Comparison of ENCODE assay signal across 9 mouse cellular contexts in genomic region chr3:88145952-88146351, GRCm38 (mm10). TPM values are rescaled to one million over a fixed set of nuclear protein-coding genes. Genes with fewer than 3 reads are reported as not detected.
A peak's percentile ranks its signal among the peaks of the same experiment; 100 is the strongest.
DNase-seq lines count a peak whose midpoint lies in the region; ATAC-seq and TF ChIP-seq lines count a peak whose summit lies in the region.
"Had no signal": no experiment of that assay in that cellular context is flagged by ENCODE, and none has a peak within 500 bp of the region (broad histone marks: within the 10 kb centered on the region; RNA-seq: fewer than 3 reads in every experiment).

No protein-coding gene starts in this region.

- no peak for TF ChIP-seq RAD21 in MEL (IDR thresholded peaks at IDR 0.05; ENCODE audit: low read depth, low read length)

- H3K4me1 ChIP-seq in MEL (ENCODE audit: control insufficient read depth in 1 of 2, insufficient read depth in 2 of 2, low read length in 2 of 2): peaks cover 31 to 65% of the 10 kb centered on the region in 2 experiments
- peaks cover 77% of the 10 kb centered on the region for H3K4me1 ChIP-seq in limb, embryonic 14.5 days (ENCODE audit: control insufficient read depth, insufficient read depth, low read length)
- H3K4me1 ChIP-seq in neural tube, embryonic 12.5 days: peaks cover 86% of the 10 kb centered on the region

- peak overlapping the region; percentile 100 for H3K27ac ChIP-seq in gastrocnemius, adult 2 months
- H3K27ac ChIP-seq in MEL (ENCODE audit: control insufficient read depth, low read depth, low read length): no peak overlapping the region
- H3K27ac ChIP-seq in limb, embryonic 14.5 days (replicated peaks; ENCODE audit: low read depth, low read length): no peak overlapping the region
- no peak overlapping the region for H3K27ac ChIP-seq in neural tube, embryonic 12.5 days

- no peak for ATAC-seq in limb, embryonic 14.5 days (ENCODE audit: low FRiP score, low read depth)
- no peak for ATAC-seq in neural tube, embryonic 12.5 days (ENCODE audit: low FRiP score, low read depth)
- ATAC-seq: Patski had no signal

- H3K27me3 ChIP-seq in MEL (ENCODE audit: control insufficient read depth in 1 of 2, insufficient read depth in 2 of 2, low read length in 2 of 2): no peaks in the 10 kb centered on the region
- H3K27me3 ChIP-seq in limb, embryonic 14.5 days (ENCODE audit: control insufficient read depth, insufficient read depth, low read length): no peaks in the 10 kb centered on the region
- peaks cover 2% of the 10 kb centered on the region; the same call in 1 of the 2 replicates for H3K27me3 ChIP-seq in neural tube, embryonic 12.5 days (replicated peaks)
- H3K27me3 ChIP-seq: Patski had no signal

- peak overlapping the region; percentile 5 for H3K9ac ChIP-seq in MEL (ENCODE audit: control insufficient read depth, low read depth, low read length, poor library complexity, severe bottlenecking)
- H3K9ac ChIP-seq in limb, embryonic 14.5 days (ENCODE audit: low read depth, low read length, severe bottlenecking): peak overlapping the region; percentile 8; the same call in 1 of the 2 replicates
- H3K9ac ChIP-seq in neural tube, embryonic 12.5 days: peak overlapping the region; percentile 33

- 69% methylated on average over 5 of the region's 5 CpGs for WGBS in limb, embryonic 14.5 days
- 71% methylated on average over 5 of the region's 5 CpGs for WGBS in neural tube, embryonic 12.5 days

- no peak for TF ChIP-seq EP300 in MEL (IDR thresholded peaks at IDR 0.05; ENCODE audit: low read depth in 1 of 2, low read length in 2 of 2)

- H3K36me3 ChIP-seq in MEL (ENCODE audit: control insufficient read depth in 1 of 2, insufficient read depth in 2 of 2, low read length in 2 of 2): peaks cover 3 to 54% of the 10 kb centered on the region in 2 experiments; a peak in 3 of 4 replicates
- peaks cover 5% of the 10 kb centered on the region for H3K36me3 ChIP-seq in limb, embryonic 14.5 days (ENCODE audit: control insufficient read depth, insufficient read depth, low read length)
- H3K36me3 ChIP-seq in neural tube, embryonic 12.5 days: no peaks in the 10 kb centered on the region

- TF ChIP-seq POLR2A in MEL (IDR thresholded peaks at IDR 0.05; ENCODE audit: control insufficient read depth in 1 of 2, insufficient read depth in 1 of 2, low read depth in 1 of 2, low read length in 2 of 2, poor library complexity in 1 of 2): no peak
- TF ChIP-seq POLR2A in limb, embryonic 14.5 days (IDR thresholded peaks at IDR 0.05; ENCODE audit: borderline replicate concordance, extremely low read depth, insufficient read depth, insufficient read length): no peak

- peak; percentile 85 for DNase-seq in gastrocnemius, adult 2 months
- DNase-seq in gastrocnemius, postnatal 4 days (ENCODE audit: low spot score in 2 of 2): no peak
- DNase-seq in MEL (ENCODE audit: low read depth, low spot score): no peak
- DNase-seq in gastrocnemius, adult 8-10 months (ENCODE audit: low spot score in 2 of 2): peak; percentile 62 to 68
- DNase-seq in limb, embryonic 14.5 days (ENCODE audit: low spot score): no peak
- no peak for DNase-seq in left cerebral cortex, adult 8-10 months (ENCODE audit: low spot score in 2 of 2)
- no peak for DNase-seq in layer of hippocampus, adult 9-11 months

- intact Hi-C loops in gastrocnemius, adult 2 months (cut with DNase I): loop anchor here (2.0 to 10.0 kb wide), 2 partner anchors 27 to 349 kb away; no protein-coding TSS in a partner anchor

- TF ChIP-seq CTCF in gastrocnemius, adult 2 months (IDR thresholded peaks at IDR 0.05): no peak
- no peak for TF ChIP-seq CTCF in MEL (IDR thresholded peaks at IDR 0.05 in 2 of 3, conservative IDR thresholded peaks at IDR 0.05 in 1 of 3; ENCODE audit: control insufficient read depth in 1 of 3, insufficient read depth in 1 of 3, low read depth in 2 of 3, low read length in 3 of 3, poor library complexity in 1 of 3, severe bottlenecking in 1 of 3)

- no peaks in the 10 kb centered on the region for H3K9me3 ChIP-seq in MEL (replicated peaks; ENCODE audit: insufficient read depth, low read length)
- no peaks in the 10 kb centered on the region for H3K9me3 ChIP-seq in limb, embryonic 14.5 days (ENCODE audit: control insufficient read depth, low read length)
- no peaks in the 10 kb centered on the region for H3K9me3 ChIP-seq in neural tube, embryonic 12.5 days

- H3K4me2 ChIP-seq in limb, embryonic 14.5 days (replicated peaks; ENCODE audit: low read depth, low read length, severe bottlenecking): peak overlapping the region; percentile 97
- H3K4me2 ChIP-seq in neural tube, embryonic 12.5 days (replicated peaks): peak overlapping the region; percentile 79

- H3K4me3 ChIP-seq in gastrocnemius, adult 2 months: peak overlapping the region; percentile 95
- H3K4me3 ChIP-seq in MEL (ENCODE audit: control insufficient read depth in 1 of 2, insufficient read depth in 1 of 2, low read depth in 2 of 2, low read length in 2 of 2): no peak overlapping the region
- 0 out of 2 replicates have a peak overlapping the region, but pooled peaks have one; percentile 76 for H3K4me3 ChIP-seq in limb, embryonic 14.5 days (replicated peaks; ENCODE audit: low read length)
- no peak overlapping the region for H3K4me3 ChIP-seq in neural tube, embryonic 12.5 days

- peaks cover 85% of the 10 kb centered on the region for H3K79me2 ChIP-seq in MEL (ENCODE audit: control insufficient read depth, insufficient read depth, low read length, poor library complexity)

TF ChIP-seq in MEL, 35 proteins besides CTCF, POLR2A, EP300 and RAD21:
- TF ChIP-seq JUND (IDR thresholded peaks at IDR 0.05; ENCODE audit: low read depth, low read length): no peak
- no peak for TF ChIP-seq ZC3H11A (IDR thresholded peaks at IDR 0.05; ENCODE audit: low read depth, low read length)
- no peak for TF ChIP-seq ZNF384 (IDR thresholded peaks at IDR 0.05; ENCODE audit: low read depth, low read length)
- no peak for TF ChIP-seq POLR2AphosphoS5 (IDR thresholded peaks at IDR 0.05; ENCODE audit: borderline replicate concordance, low read depth, low read length)
- no peak for TF ChIP-seq ZMIZ1 (IDR thresholded peaks at IDR 0.05; ENCODE audit: low read depth, low read length)
- no peak for TF ChIP-seq USF2 (IDR thresholded peaks at IDR 0.05; ENCODE audit: borderline replicate concordance in 1 of 2, insufficient read depth in 1 of 2, low read depth in 1 of 2, low read length in 2 of 2)
- TF ChIP-seq GABPA (IDR thresholded peaks at IDR 0.05; ENCODE audit: low read depth, low read length): no peak
- TF ChIP-seq HCFC1 (IDR thresholded peaks at IDR 0.05; ENCODE audit: low read depth, low read length): no peak
- no peak for TF ChIP-seq E2F4 (IDR thresholded peaks at IDR 0.05; ENCODE audit: borderline replicate concordance, low read depth, low read length)
- no peak for TF ChIP-seq CHD1 (IDR thresholded peaks at IDR 0.05; ENCODE audit: low read depth, low read length)
- no peak for TF ChIP-seq TCF12 (IDR thresholded peaks at IDR 0.05; ENCODE audit: low read depth, low read length)
- TF ChIP-seq UBTF (IDR thresholded peaks at IDR 0.05; ENCODE audit: borderline replicate concordance, insufficient read depth, low read depth, low read length): no peak
- no peak for TF ChIP-seq BHLHE40 (IDR thresholded peaks at IDR 0.05; ENCODE audit: borderline replicate concordance, low read depth, low read length)
- TF ChIP-seq MAFK (IDR thresholded peaks at IDR 0.05; ENCODE audit: borderline replicate concordance, low read depth, low read length): no peak
- no peak for TF ChIP-seq MEF2A (IDR thresholded peaks at IDR 0.05; ENCODE audit: extremely low read depth, insufficient replicate concordance, low read depth, low read length, poor library complexity, severe bottlenecking)
- no peak for TF ChIP-seq NRF1 (IDR thresholded peaks at IDR 0.05; ENCODE audit: insufficient read depth, low read depth, low read length, poor library complexity, severe bottlenecking)
TF ChIP-seq in MEL: peak in this region for 0.

RNA-seq across cellular contexts. Expression of gene Mef2d, which starts 3.8 kb away (rescaled TPM):
- total RNA-seq in gastrocnemius, adult 2 months (2021): 100 to 1,000 TPM; 173 to 184 TPM
- total RNA-seq in gastrocnemius, postnatal 4 days (2021): 100 to 1,000 TPM; 160 to 174 TPM
- total RNA-seq in MEL (2012; rRNA removed): 16.2 and 16.9 TPM in 2 replicates
- 100 to 1,000 TPM in 1 of 2 experiments, 10 to 100 TPM in 1; 71.4 to 117 TPM for polyA plus RNA-seq in MEL (2012; ENCODE audit: insufficient read depth in 1 of 2, insufficient read length in 2 of 2, low read depth in 1 of 2, low replicate concordance in 2 of 2, missing spikeins in 1 of 2)
- 100 to 1,000 TPM; 164 to 186 (median 172) TPM for total RNA-seq in gastrocnemius, adult 8-10 months (2022)
- 58.7 and 79.0 TPM in 2 replicates for polyA plus RNA-seq in limb, embryonic 14.5 days (2012; rRNA removed)
- polyA plus RNA-seq in limb, embryonic 14.5 days (2014; fragmentation: Nextera tagmentation; extraction: Ambion mirVana): 27.4 and 29.6 TPM in 2 replicates
- polyA plus RNA-seq in neural tube, embryonic 12.5 days (2016; fragmentation: Nextera tagmentation; extraction: Ambion mirVana): 17.6 and 19.8 TPM in 2 replicates
- 100 to 1,000 TPM; 190 to 208 (median 194) TPM for total RNA-seq in left cerebral cortex, adult 8-10 months (2022)

Comparison
In these comparisons a context has a peak if more than half of its experiments do, and no peak if none do; other contexts are left out.
1. DNase-seq: peak in gastrocnemius, adult 2 months (single experiment) and gastrocnemius, adult 8-10 months (2 of 2); none in gastrocnemius, postnatal 4 days (0 of 2), MEL (single experiment), limb, embryonic 14.5 days (single experiment), left cerebral cortex, adult 8-10 months (0 of 2) and layer of hippocampus, adult 9-11 months (single experiment).
2. H3K4me3 ChIP-seq: peak in gastrocnemius, adult 2 months (single experiment) and limb, embryonic 14.5 days (single experiment); none in MEL (0 of 2) and neural tube, embryonic 12.5 days (single experiment).
3. Peak in every context shown above with its lines, with median percentiles within 50 percentile points of each other: H3K9ac ChIP-seq.